Mouse (Mus musculus): ENCODE data around the gene Pofut1.

GRCm38 (mm10) chr2:153267331-153267730 is 26.0 kb downstream of the Pofut1 start:
- TF ChIP-seq CTCF (IDR thresholded peaks at IDR 0.05) (no peak), EP300 (IDR thresholded peaks at IDR 0.05) (no peak)

Measured in lung, postnatal 0 days (tissue).